8 mouse cellular contexts compared by ENCODE assay signal in genomic region chr13:51017727-51018321, GRCm38 (mm10).
DNase-seq lines count a peak whose midpoint lies in the region; ATAC-seq lines count a peak whose summit lies in the region.
"Had no signal": no experiment of that assay in that cellular context is flagged by ENCODE, and none has a peak within 500 bp of the region (broad histone marks: within the 10 kb centered on the region; RNA-seq: fewer than 3 reads in every experiment).

No protein-coding gene starts in this region.

- WGBS in intestine, embryonic 16.5 days = 20% methylated on average over 10 of the region's 10 CpGs

- H3K36me3 ChIP-seq in intestine, embryonic 16.5 days (ENCODE audit: control insufficient read depth, insufficient read depth, low read length) = no peaks in the 10 kb centered on the region

- DNase-seq in Muller cell, postnatal 12 days (ENCODE audit: inconsistent ontology term) = peak; percentile 91
- peak; percentile 44 for DNase-seq in embryo, embryonic 9.5 days (ENCODE audit: extremely low spot score)
- DNase-seq in lung, postnatal 4 days = peak; percentile 27 to 44
- DNase-seq in cerebellum, adult 9-11 months = no peak
- DNase-seq in adrenal gland, postnatal 25 days = no peak
- DNase-seq in gastrocnemius, adult 8-10 months (ENCODE audit: low spot score in 2 of 2) = no peak

- peaks cover 17% of the 10 kb centered on the region for H3K4me1 ChIP-seq in intestine, embryonic 16.5 days (ENCODE audit: control insufficient read depth, insufficient read depth, low read length)

- no peak overlapping the region for H3K4me2 ChIP-seq in intestine, embryonic 16.5 days (ENCODE audit: low read depth, low read length)

- H3K9me3 ChIP-seq in intestine, embryonic 16.5 days (ENCODE audit: control insufficient read depth, low read length) = no peaks in the 10 kb centered on the region

- peak; percentile 67 for ATAC-seq in intestine, embryonic 16.5 days

- H3K4me3 ChIP-seq in intestine, embryonic 16.5 days (ENCODE audit: low read length) = no peak overlapping the region
- H3K4me3 ChIP-seq: layer of hippocampus, adult 2 months had no signal

- no peak overlapping the region for H3K9ac ChIP-seq in intestine, embryonic 16.5 days (ENCODE audit: low read depth, low read length)

- H3K27me3 ChIP-seq in intestine, embryonic 16.5 days (replicated peaks; ENCODE audit: control insufficient read depth, insufficient read depth, low read length) = no peaks in the 10 kb centered on the region

- peak overlapping the region; percentile 51 for H3K27ac ChIP-seq in intestine, embryonic 16.5 days (ENCODE audit: low read length)
- H3K27ac ChIP-seq: layer of hippocampus, adult 2 months had no signal

Comparison
In these comparisons a context has a peak if more than half of its experiments do, and no peak if none do; other contexts are left out.
1. DNase-seq: peak in Muller cell, postnatal 12 days (single experiment), embryo, embryonic 9.5 days (single experiment) and lung, postnatal 4 days (2 of 2); none in cerebellum, adult 9-11 months (single experiment), adrenal gland, postnatal 25 days (single experiment) and gastrocnemius, adult 8-10 months (0 of 2).